Comparison of ENCODE assay signal across 8 mouse cellular contexts in the genomic region with DNA sequence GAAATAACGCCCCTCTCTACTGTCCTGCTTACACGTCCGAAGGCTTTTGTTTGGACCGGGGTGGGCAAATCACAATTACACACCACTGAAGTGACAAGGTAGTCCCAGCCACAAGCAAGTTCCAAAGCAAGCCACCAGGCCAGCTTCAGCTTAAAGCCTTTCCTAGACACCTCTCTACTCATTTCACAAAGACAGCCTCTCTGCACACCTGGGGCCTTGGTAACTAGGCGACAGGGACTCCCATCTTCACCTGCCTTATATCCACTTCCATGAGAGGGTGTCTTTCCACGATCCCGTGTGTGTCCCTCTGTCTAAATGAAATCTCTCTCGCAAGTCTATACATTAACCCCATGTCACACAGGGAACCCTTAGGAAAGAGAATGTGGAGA.
DNase-seq lines count a peak whose midpoint lies in the region; ATAC-seq and TF ChIP-seq lines count a peak whose summit lies in the region.

No protein-coding gene starts in this region.

- H3K4me1 ChIP-seq in heart, embryonic 11.5 days (ENCODE audit: control insufficient read depth, insufficient read depth, low read length) = peaks cover 41% of the 10 kb centered on the region
- no peaks in the 10 kb centered on the region for H3K4me1 ChIP-seq in ES-Bruce4 (ENCODE audit: control insufficient read depth, insufficient read depth, low read length)
- 0 out of 2 replicates have a peak, but pooled peaks cover 6% of the 10 kb centered on the region for H3K4me1 ChIP-seq in liver, postnatal 0 days (ENCODE audit: insufficient read depth)

- no peaks in the 10 kb centered on the region; the same call in 1 of the 2 replicates for H3K36me3 ChIP-seq in heart, embryonic 11.5 days (ENCODE audit: control insufficient read depth, insufficient read depth, low read length)
- H3K36me3 ChIP-seq in ES-Bruce4 (ENCODE audit: control insufficient read depth, insufficient read depth, low read length, poor library complexity, severe bottlenecking) = no peaks in the 10 kb centered on the region
- no peaks in the 10 kb centered on the region for H3K36me3 ChIP-seq in liver, postnatal 0 days (replicated peaks; ENCODE audit: insufficient read depth, low read length)

- peak overlapping the region; percentile 77 for H3K4me2 ChIP-seq in heart, embryonic 11.5 days
- peak overlapping the region; percentile 65 for H3K4me2 ChIP-seq in liver, postnatal 0 days (ENCODE audit: low read depth, low read length)

- intact Hi-C loops in heart, postnatal 25 days (cut with DNase I) = loop anchor here (5.0 kb wide), 1 partner anchor 97 kb away; no protein-coding TSS in a partner anchor

- H3K9ac ChIP-seq in heart, embryonic 11.5 days (ENCODE audit: low read depth, low read length) = peak overlapping the region; percentile 76; the same call in 1 of the 2 replicates
- peak overlapping the region; percentile 48; the same call in 1 of the 2 replicates for H3K9ac ChIP-seq in ES-Bruce4 (ENCODE audit: low read depth, poor library complexity, severe bottlenecking)
- no peak overlapping the region for H3K9ac ChIP-seq in liver, postnatal 0 days (replicated peaks)

- no peaks in the 10 kb centered on the region for H3K9me3 ChIP-seq in heart, embryonic 11.5 days (replicated peaks; ENCODE audit: control insufficient read depth, low read length)
- H3K9me3 ChIP-seq in ES-Bruce4 (replicated peaks; ENCODE audit: control insufficient read depth, insufficient read depth, low read length, poor library complexity, severe bottlenecking) = no peaks in the 10 kb centered on the region
- H3K9me3 ChIP-seq in liver, postnatal 0 days (ENCODE audit: low read length) = no peaks in the 10 kb centered on the region

- ATAC-seq in heart, embryonic 11.5 days (replicated peaks; ENCODE audit: insufficient number of reproducible peaks, low FRiP score, low TSS enrichment) = no peak; the same call in 1 of the 2 replicates
- ATAC-seq in hematopoietic stem cell, adult 5-6 weeks (replicated peaks in 1 of 2; ENCODE audit: insufficient read depth in 1 of 2, low FRiP score in 2 of 2, low TSS enrichment in 1 of 2, low read depth in 1 of 2, poor library complexity in 2 of 2, severe bottlenecking in 2 of 2) = peak; percentile 31 to 34; a peak in 2 of 4 replicates
- ATAC-seq in liver, postnatal 0 days = no peak
- no peak for ATAC-seq in megakaryocyte-erythroid progenitor cell, adult 5-6 weeks (replicated peaks; ENCODE audit: low FRiP score, low TSS enrichment, poor library complexity, severe bottlenecking)

- TF ChIP-seq EP300 in ES-Bruce4 (IDR thresholded peaks at IDR 0.05; ENCODE audit: insufficient read depth, low read depth, low read length) = no peak
- TF ChIP-seq EP300 in liver, postnatal 0 days (IDR thresholded peaks at IDR 0.05; ENCODE audit: low read depth) = no peak

- H3K27ac ChIP-seq in heart, embryonic 11.5 days (ENCODE audit: low read depth, low read length) = peak overlapping the region; percentile 62; the same call in 1 of the 2 replicates
- H3K27ac ChIP-seq in ES-Bruce4 (ENCODE audit: insufficient read depth, low read length) = no peak overlapping the region
- no peak overlapping the region for H3K27ac ChIP-seq in liver, postnatal 0 days (ENCODE audit: low read depth)

- peak overlapping the region; percentile 58 for H3K4me3 ChIP-seq in heart, embryonic 11.5 days (ENCODE audit: low read depth, low read length)
- peak overlapping the region; percentile 71 for H3K4me3 ChIP-seq in ES-Bruce4 (ENCODE audit: low read depth, low read length)
- peak overlapping the region; percentile 38 for H3K4me3 ChIP-seq in liver, postnatal 0 days (ENCODE audit: low read depth, low read length)

- DNase-seq in heart, postnatal 25 days (ENCODE audit: low spot score) = no peak
- DNase-seq in liver, postnatal 0 days = no peak
- no peak for DNase-seq in spleen, postnatal 36 days (ENCODE audit: low spot score in 2 of 2)
- no peak for DNase-seq in cerebellum, adult 18-20 months

- TF ChIP-seq CTCF in ES-Bruce4 (IDR thresholded peaks at IDR 0.05; ENCODE audit: low read depth, low read length) = no peak
- TF ChIP-seq CTCF in liver, postnatal 0 days (IDR thresholded peaks at IDR 0.05; ENCODE audit: low read depth) = no peak

- TF ChIP-seq POLR2A in ES-Bruce4 (IDR thresholded peaks at IDR 0.05; ENCODE audit: insufficient read depth, low read length) = no peak

- H3K27me3 ChIP-seq in heart, embryonic 11.5 days (ENCODE audit: control insufficient read depth, insufficient read depth, low read length) = no peaks in the 10 kb centered on the region
- peaks cover 6% of the 10 kb centered on the region; the same call in 1 of the 2 replicates for H3K27me3 ChIP-seq in ES-Bruce4 (ENCODE audit: control insufficient read depth, insufficient read depth, low read length, poor library complexity, severe bottlenecking)
- H3K27me3 ChIP-seq in liver, postnatal 0 days (ENCODE audit: insufficient read depth, low read length) = peaks cover 12% of the 10 kb centered on the region; the same call in 1 of the 2 replicates

- 12% methylated on average over 8 of the region's 8 CpGs for WGBS in heart, embryonic 11.5 days (ENCODE audit: insufficient replicate concordance)
- 24% methylated on average over 8 of the region's 8 CpGs for WGBS in liver, postnatal 0 days (ENCODE audit: insufficient replicate concordance)

Comparison
In these comparisons a context has a peak if more than half of its experiments do, and no peak if none do; other contexts are left out.
1. ATAC-seq: peak in hematopoietic stem cell, adult 5-6 weeks (2 of 2); none in heart, embryonic 11.5 days (single experiment), liver, postnatal 0 days (single experiment) and megakaryocyte-erythroid progenitor cell, adult 5-6 weeks (single experiment).
2. Peak in every context shown above with its lines, with median percentiles within 50 percentile points of each other: H3K4me3 ChIP-seq.